Mouse (Mus musculus) granulocyte monocyte progenitor cell, adult 5-6 weeks (primary cell): ENCODE results near the gene Ube2f. TPM values are rescaled to one million over a fixed set of nuclear protein-coding genes. Genes with fewer than 3 reads are reported as not detected.

Experiments used
- ATAC-seq: replicated peaks from 2 replicates; pipeline ENCODE4 v1.8.0; 2016; ENCODE audit warnings: mild to moderate bottlenecking, moderate TSS enrichment, inconsistent platforms; ENCODE audit not compliant: poor library complexity, severe bottlenecking
- total RNA-seq, 2 experiments: library from RNA; stranded (forward) in 1 of 2; stranded (reverse) in 1 of 2; fragments of 200-712, 200-1000 nt in 1 of 2; fragments of >200 nt in 1 of 2; fragmentation: Nextera tagmentation in 1 of 2; gene quantifications; 2 replicates each; pipeline ENCODE4 v1.2.3; 2014 to 2017

The Ube2f gene
- 80.4 and 94.7 TPM in 2 replicates for total RNA-seq (2014; fragmentation: Nextera tagmentation)
- total RNA-seq (2017) = 40.4 and 50.5 TPM in 2 replicates

DNA sequence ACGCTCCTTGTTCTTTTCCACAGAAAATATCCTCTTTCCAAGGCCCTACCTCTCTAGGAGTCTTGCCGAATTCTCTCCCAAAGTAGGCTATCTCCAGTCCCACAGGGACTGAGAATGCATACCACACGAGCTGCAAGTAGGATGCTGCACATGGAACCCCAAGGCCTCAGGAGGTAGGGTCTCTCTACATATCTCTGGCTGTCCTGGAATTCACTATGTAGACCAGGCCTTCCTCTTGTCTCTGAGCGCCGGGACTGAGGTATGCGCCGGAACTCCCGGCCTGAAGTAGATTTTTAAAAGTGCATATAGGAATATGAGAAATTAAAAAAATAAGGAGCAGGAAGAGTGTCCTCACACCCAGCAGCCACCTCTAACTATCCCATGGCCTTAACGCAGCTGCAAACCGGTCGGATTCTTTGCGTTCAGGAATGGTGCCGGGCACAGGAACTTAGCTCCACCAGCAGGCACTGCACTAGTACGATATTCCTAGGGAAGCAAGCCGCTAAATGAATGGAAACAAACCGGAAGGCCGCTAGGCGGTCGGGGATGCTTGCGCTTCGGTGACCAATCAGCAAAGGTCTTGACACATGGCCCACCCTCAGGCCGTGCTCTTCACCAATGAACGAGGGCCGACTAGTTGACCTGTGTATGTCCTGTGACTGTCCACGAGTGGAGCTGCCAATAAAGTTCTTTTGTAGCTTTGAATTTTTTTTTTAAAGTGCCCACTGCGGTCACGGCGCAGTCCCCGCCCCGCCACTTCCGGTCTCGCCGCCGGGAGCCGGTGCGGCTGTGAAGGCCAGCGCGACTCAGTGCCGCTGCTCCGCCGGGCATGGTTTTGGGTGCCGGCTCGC lies at the start of gene Ube2f:
TSS of gene Ube2f (plus strand) at position 741 of the 851 bp plus-strand sequence.
- ATAC-seq = peak; percentile 93

- no peak for ATAC-seq
Measured at GRCm38 (mm10) chr1:91201122-91201521, 49.0 kb upstream of the Ube2f start.

GRCm38 (mm10) chr1:91204221-91204765 lies 45.8 kb upstream of the Ube2f start:
- ATAC-seq = no peak

- ATAC-seq = no peak
Measured at GRCm38 (mm10) chr1:91205651-91206050, 44.5 kb upstream of the Ube2f start.

- ATAC-seq = no peak
Measured at GRCm38 (mm10) chr1:91206336-91206735, 43.8 kb upstream of the Ube2f start.

- no peak for ATAC-seq
Measured at GRCm38 (mm10) chr1:91206873-91207272, 43.2 kb upstream of the Ube2f start.

DNA sequence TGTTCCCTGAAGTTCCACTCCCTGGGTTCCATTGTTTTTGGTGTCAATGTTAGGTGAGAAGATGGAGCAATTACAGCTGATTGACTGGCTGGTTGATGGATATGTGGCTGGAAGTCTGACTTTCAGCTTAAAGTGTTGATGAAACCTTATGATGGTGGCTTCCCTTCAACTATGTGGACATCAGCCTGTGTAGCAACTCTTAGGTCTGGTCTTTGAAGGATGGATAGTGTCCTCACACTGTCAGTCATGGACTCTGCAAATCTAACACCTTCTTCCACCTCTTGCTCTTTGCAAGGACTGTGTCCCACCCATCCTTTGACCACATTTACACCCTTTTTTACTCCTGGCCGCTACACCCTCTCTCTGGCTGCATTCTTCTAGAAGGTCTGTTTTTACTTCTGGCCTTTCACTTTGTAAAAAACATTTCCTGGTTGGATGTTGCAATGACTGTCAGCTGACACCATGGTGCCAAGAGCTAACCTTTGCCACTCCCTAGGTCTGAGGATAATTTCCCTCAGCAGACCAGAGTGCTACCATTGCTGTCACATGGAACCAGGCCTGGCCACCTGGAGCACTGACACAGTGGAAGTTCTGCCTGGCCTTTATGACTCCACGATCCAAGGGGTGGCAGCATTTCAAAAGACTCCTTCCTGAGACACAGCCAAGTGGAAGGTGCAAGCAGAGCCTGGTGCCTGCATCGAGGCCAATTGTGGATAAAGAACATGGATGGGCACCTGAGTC lies 42.6 kb upstream of the Ube2f start:
- peak; percentile 81 for ATAC-seq

DNA sequence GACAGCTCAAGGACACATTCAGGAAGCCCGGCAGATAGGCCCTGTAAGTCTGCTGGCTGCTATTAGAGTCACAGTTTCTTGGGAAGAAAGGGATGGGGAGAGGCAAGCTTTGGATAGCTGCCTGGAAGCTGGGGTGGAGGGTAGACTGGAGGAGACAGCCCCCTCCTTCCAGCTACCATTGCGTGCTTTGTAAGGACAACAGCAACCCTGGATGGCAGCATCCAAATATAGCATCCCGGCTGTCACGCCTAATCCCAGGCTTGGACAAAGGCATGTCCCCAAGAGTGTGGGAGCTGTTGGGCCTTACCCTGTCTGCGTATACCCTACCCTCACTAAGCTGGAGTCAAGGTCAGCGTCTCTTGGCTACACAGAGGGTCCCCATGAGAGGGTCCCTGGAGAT lies 40.8 kb upstream of the Ube2f start:
- no peak for ATAC-seq

DNA sequence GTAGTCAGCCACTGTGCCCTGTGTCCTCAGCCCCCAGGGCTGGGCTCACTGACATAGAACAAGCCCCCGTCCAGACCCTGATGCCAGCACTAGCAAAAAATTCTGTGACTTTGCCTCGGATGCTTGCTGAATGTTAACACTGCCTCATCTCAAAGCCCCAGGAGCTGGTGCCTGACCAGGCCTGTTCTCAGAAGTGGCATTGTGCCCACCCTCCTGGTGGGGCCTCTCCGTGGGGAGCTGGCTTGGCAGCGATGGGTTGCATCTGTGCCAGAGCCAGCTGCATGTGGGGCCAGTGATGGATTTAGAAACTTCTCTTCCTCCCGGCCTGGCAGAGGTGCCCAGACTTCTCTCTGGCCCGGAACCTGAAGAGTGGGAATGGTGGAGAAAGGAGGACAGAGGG lies 40.3 kb upstream of the Ube2f start:
- ATAC-seq = no peak

DNA sequence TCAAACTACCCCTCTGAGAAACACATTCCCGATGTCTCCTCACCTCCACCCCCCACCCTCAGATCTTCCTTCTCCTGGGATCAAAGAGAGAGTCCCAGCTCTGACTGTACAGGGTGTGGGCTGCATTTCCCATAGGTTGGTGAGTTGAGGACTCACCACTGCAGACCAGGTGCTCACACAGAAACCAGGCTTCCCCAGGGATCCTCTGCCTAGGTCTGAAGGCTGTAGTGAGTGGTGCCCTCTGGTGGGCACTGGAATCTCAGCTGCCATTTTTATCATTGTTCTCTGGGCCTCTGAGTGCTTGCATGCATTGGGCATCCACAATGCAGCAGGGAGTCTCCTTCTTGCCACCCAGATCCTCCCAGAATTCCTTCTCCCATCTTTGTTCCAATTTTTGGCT lies 39.0 kb upstream of the Ube2f start:
- peak; percentile 41 for ATAC-seq

DNA sequence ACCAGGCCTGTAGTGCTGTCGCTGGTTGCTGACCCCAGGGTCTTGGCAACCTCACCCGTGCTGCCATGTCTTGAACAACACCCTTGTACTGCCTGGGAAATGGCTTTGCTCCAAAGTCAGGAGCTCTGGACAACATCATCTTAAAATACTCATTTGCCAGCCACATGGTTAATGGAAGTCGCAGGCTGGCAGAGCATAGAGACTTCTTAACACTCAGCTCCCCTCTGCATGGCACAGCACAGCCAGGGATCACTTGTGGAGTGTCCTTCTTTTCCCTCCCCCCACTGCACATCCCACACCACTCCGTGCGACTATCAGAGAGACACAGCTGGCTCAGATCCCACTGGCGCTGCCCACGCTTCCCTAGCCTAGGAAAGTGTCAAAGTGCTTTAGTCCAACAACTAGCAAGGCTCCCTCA lies 38.5 kb upstream of the Ube2f start:
- ATAC-seq = no peak

DNA sequence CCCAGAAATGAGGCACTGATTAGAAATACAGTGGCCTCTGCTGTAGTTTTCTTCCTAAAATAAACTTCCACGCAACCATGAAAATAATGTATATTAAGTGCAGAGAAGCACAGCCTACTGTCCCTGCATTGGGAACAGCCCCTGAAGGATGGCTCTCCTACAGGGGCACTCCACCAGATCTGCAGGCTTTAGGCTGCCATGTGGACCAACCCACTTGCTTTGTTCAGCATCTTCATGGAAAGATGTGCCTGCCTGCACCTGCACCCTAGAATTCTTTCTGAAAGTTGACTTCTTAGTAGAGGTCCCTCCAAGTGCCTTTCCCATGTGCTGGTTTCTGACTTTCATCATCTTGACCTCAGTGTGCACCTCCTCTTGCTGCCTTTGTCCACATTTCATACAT lies 34.8 kb upstream of the Ube2f start:
- no peak for ATAC-seq

GRCm38 (mm10) chr1:91215981-91216380 lies 34.1 kb upstream of the Ube2f start:
- no peak for ATAC-seq

- ATAC-seq = peak; percentile 84
Measured at GRCm38 (mm10) chr1:91216504-91217267, 33.4 kb upstream of the Ube2f start.

DNA sequence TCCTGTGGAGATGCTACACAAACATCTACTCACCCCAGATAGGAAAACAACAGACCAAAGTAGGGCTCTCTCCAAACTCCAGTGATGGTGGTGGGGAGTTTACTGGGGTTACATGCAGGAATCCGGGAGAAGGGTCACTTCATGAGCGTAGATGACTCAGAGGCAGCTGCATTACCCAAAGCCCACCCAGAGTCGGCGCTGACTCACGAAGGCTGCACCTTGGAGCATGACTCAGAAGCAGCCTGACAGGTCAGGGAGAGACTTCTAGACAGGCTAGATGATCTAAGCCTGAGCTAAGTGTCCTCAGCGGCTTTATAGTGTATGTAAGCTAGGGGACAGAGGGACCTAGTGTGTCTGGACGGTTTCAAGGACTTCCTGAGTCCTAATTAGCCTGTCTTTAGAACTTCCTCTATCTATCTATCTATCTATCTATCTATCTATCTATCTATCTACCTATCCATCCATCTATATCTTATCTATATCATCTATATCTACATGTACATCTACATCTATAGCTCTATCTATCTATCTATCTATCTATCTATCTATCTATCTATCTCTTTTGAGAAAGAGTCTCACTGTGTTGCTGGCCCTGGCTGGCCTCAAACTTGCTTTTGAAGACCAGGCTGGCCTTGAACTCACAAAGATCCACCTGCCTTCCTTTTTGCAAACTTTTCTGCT lies 30.3 kb upstream of the Ube2f start:
- 0 out of 2 replicates have a peak, but pooled peaks have one; percentile 5 for ATAC-seq

DNA sequence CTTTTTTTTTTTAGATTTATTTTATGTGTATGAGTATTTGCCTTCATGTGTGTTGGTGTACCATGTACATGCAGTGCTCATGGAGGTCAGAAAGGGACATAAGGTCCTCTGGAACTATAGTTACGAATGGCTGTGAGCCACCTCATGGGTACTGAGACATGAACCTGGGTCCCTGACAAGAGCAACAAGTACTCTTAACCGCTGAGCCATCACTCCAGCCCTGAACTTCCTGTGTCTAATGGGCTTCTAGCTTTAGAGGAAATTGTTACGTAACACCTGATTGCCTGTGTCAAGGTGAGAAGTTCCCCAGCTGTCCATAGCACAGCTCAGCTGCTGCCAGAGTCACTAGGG lies 29.8 kb upstream of the Ube2f start:
- ATAC-seq = peak; percentile 48

DNA sequence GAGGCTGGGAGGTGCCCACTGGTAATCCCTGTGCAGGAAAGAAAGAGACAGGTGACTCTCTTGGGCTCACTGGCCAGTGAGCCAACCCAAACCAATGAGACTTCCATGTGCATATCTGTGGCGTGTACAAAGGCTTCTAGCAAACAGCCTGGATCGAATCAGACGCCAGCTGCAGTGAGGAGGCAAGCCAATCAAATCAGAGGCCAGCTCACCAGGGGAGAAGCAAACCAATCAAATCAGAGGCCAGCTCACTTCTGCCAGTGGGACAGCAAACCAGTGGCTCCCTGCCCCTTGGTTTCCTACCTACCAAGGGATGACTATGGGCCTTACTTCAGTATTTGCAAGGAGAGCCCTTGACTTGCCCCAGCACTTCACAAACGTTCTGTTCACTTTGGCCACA lies 23.5 kb upstream of the Ube2f start:
- no peak for ATAC-seq

DNA sequence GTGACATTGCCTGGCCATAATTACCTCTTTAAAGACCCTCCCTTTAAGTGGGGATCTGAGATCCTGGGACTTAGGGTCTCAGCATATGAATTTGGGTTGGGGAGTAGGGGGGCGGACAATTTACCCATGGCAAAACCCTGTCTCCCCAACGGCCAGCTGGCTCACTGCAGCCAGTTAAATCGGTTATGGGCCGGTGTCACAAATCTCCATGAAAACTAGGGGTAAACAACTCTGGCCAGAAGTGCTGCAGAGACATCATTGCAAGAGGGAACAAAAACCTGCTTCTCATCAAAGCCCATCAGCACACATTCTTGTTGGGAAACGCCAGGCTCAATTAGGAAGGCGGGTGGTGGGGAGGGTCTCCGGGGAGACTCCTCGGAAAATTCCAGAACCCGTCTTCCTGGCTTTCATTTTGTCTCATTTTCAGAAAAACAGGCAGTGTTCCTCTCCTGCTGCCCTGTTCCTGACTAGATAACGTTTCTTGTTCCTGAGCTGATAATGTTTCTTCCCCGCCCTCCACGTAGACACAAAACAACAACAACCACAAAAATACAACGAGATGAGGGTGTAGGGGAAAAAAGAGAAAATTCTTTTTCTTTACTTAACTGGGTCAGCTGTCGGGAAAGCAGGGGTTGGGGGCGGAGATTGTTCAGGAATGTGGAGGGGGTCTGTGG lies 22.6 kb upstream of the Ube2f start:
- no peak for ATAC-seq

DNA sequence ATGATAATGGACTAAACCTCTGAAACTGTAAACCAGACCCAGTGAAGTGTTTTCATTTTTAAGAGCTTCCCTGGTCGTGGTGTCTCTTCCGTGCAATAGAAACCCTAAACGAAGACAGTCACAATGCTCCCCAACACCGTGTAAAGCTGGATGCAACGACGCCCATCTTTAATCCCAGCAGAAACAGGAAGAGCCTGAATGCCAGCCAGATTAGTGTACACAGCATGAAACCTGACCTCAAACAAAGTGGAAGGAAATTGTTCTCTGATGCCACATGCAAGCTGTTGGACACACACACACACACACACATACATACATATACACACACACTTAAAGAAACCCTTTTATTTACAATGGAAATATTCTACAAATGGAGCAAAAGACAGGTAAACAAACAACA lies 19.0 kb upstream of the Ube2f start:
- peak; percentile 64 for ATAC-seq
